Mouse (Mus musculus) monocyte, adult 59 days (primary cell): ENCODE measurements around the gene Maml1. TPM values are rescaled to one million over a fixed set of nuclear protein-coding genes. Genes with fewer than 3 reads are reported as not detected.

Experiments used
- total RNA-seq, 2 experiments: library from RNA; stranded (reverse); gene quantifications; one replicate each; pipeline ENCODE4 v1.2.4; 2023

Maml1 gene
- 10 to 100 TPM; 48.3 to 48.4 TPM for total RNA-seq

GRCm38 (mm10) chr11:50292190-50292855 lies at the start of gene Maml1:
TSS of gene Maml1 (minus strand) at chr11:50292311.

DNA sequence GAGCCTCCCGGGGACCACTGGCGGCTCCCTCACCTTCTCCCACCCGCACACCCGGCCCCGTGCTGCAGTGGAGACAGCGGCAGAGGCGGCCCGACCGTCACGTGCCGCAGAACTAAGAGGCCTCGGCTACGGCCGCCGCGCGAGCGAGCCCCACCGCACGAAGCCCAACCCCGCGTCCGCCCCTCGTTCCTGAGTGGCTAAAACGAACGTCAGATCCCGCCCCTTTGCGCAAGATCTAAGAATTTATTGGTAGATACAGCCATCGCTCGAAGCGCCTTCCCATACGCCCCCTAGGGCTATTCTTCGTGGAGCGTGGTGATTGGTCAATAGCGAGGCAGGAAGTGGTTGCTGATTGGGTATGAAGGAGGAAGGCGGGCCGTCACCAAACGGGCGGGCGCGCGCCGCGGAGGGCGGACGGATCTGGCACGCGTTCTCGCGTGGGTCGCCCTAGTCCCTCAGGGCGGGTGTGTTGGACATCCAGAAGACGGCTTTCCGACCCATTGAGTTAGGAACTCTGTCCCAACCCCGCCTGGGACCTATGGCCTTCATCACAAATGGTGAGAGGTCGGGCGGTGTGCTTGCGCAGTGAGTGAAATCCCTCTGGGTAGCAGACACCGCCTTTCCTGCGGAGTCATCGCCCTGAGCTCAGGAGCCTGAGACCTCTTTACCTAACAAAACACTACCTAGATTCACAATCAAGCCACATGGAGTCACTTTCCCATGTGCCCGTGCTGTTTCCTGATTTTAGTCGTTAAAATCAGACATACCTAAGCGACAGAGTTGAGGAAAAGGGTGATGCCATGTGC lies 33.6 kb upstream of the Maml1 start, which contains the start of gene Canx:
TSS of gene Canx (minus strand) at position 178 of the 806 bp plus-strand sequence.

GRCm38 (mm10) chr11:50238324-50238723 lies 53.8 kb downstream of the Maml1 start, which contains the start of gene Ltc4s:
TSS of gene Ltc4s (minus strand) at chr11:50238616.

DNA sequence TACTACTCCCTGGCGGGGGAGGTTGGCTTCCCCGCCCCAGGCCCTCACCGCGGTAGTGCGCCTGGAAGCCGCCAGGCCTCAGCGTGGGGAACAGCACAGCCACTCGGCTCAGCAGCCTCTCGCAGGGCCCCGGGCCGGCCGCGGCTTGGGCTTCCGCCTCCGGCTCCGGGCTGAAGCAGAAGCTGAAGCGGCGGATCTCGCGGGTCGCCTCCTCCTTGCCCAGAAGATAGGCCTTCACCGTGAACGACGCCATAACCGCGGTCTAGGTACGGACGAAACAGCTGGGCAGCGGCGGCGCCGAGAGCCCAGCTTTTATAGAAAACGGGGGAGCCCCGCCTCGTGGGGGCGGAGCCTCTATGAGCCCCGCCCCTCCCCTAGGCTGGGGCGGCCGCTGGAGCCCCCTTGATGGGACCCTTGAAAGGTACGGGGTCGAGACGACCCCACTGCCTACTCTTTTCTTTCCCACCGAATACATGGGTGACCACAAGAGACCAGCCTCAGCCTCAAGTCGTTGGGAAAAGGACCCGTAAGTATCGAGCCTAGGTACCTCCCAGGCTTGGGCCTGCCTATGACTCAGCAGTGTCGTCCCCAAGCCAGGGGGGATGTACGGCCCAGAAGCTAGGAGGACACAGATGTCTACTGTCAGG lies 81.5 kb downstream of the Maml1 start, which contains the start of the genes Sqstm1 and Mgat4b:
TSS of gene Sqstm1 (minus strand) at position 323 of the 647 bp plus-strand sequence.
TSS of gene Mgat4b (plus strand) at position 386 of the 647 bp plus-strand sequence.

Other genes starting within 250 kb of the Maml1 start
- gene Tbc1d9b, start 160.9 kb downstream of the Maml1 start, total RNA-seq: 10 to 100 TPM; 57.0 to 69.5 TPM
- gene Mrnip, start 117.9 kb downstream of the Maml1 start, total RNA-seq: 1 to 10 TPM in 1 of 2 experiments, under 1 TPM in 1; 0.73 to 2.7 TPM
- 100 to 1,000 TPM; 767 to 784 TPM for gene Sqstm1, start 81.5 kb downstream of the Maml1 start, total RNA-seq
- 10 to 100 TPM; 28.3 to 29.7 TPM for gene Mgat4b, start 81.4 kb downstream of the Maml1 start, total RNA-seq
- 1 to 10 TPM; 4.8 to 5.5 TPM for gene Ltc4s, start 53.7 kb downstream of the Maml1 start, total RNA-seq
- gene Canx, start 33.4 kb upstream of the Maml1 start, total RNA-seq: 100 to 1,000 TPM; 313 to 320 TPM
- not detected for gene Cby3, start 62.2 kb upstream of the Maml1 start, total RNA-seq
- 100 to 1,000 TPM; 674 to 701 TPM for gene Hnrnph1, start 84.7 kb upstream of the Maml1 start, total RNA-seq
- gene Rufy1, start 138.8 kb upstream of the Maml1 start, total RNA-seq: 10 to 100 TPM; 33.5 to 38.9 TPM